Mouse (Mus musculus) layer of hippocampus, adult 6 months (tissue): ENCODE data around the gene Tmem160. TPM values are rescaled to one million over a fixed set of nuclear protein-coding genes. Genes with fewer than 3 reads are reported as not detected.

Source experiments
- long read RNA-seq, 2 experiments: library from polyadenylated mRNA; unstranded; transcript quantifications; one replicate each; pipeline ENCODE4 v2.0.0; 2019 to 2020
- polyA plus RNA-seq: library from polyadenylated mRNA; unstranded; fragments of <200 nt; fragmentation: Nextera tagmentation; gene quantifications from 2 replicates; pipeline ENCODE4 v1.2.3, GENCODE M21; 2021

Gene Tmem160
- polyA plus RNA-seq: 212 and 217 TPM in 2 replicates
- long read RNA-seq, experiment 1, transcript Tmem160-201 (3 exons, 815 nt): major isoform, 139 of 146 reads
- long read RNA-seq, experiment 1, partial matches to known transcripts: 4 of 146 reads
- long read RNA-seq, experiment 1, other reads (novel, unspliced or antisense): 1 of 146 reads
- long read RNA-seq, experiment 2, transcript Tmem160-201 (3 exons, 815 nt): major isoform, 26 of 32 reads
- long read RNA-seq, experiment 2, partial matches to known transcripts: 2 of 32 reads
- long read RNA-seq, experiment 2, other reads (novel, unspliced or antisense): 0 of 32 reads

GRCm38 (mm10) chr7:16452587-16453073 is at the start of gene Tmem160:
Gene Tmem160 (plus strand): TSS chr7:16452779.

GRCm38 (mm10) chr7:16477628-16478027 is 25.0 kb downstream of the Tmem160 start, which contains the start of gene Npas1:
Gene Npas1 (minus strand): TSS chr7:16477728.

Other genes with a start within 250 kb of the Tmem160 start
- gene Dhx34, start 230.7 kb upstream of the Tmem160 start, polyA plus RNA-seq: 4.8 and 5.4 TPM in 2 replicates
- 0.65 and 0.70 TPM in 2 replicates for gene C5ar2, start 208.6 kb upstream of the Tmem160 start, polyA plus RNA-seq
- gene C5ar1, start 193.2 kb upstream of the Tmem160 start, polyA plus RNA-seq: 1.2 and 1.5 TPM in 2 replicates
- 31.3 and 36.8 TPM in 2 replicates for gene Inafm1, start 179.2 kb upstream of the Tmem160 start, polyA plus RNA-seq
- gene Ccdc9, start 166.0 kb upstream of the Tmem160 start, polyA plus RNA-seq: 4.6 and 6.0 TPM in 2 replicates
- 2.5 and 3.9 TPM in 2 replicates for gene Bbc3, start 144.4 kb upstream of the Tmem160 start, polyA plus RNA-seq
- 142 and 146 TPM in 2 replicates for gene Sae1, start 65.0 kb upstream of the Tmem160 start, polyA plus RNA-seq
- 3.7 and 4.5 TPM in 2 replicates for gene Zc3h4, start 51.9 kb upstream of the Tmem160 start, polyA plus RNA-seq
- 10.2 and 11.5 TPM in 2 replicates for gene Npas1, start 24.9 kb downstream of the Tmem160 start, polyA plus RNA-seq
- gene Arhgap35, start 162.2 kb downstream of the Tmem160 start, polyA plus RNA-seq: 11.8 and 13.4 TPM in 2 replicates
- 0.13 TPM in 1 of 2 replicates, not detected in the other for gene Ceacam15, start 222.9 kb downstream of the Tmem160 start, polyA plus RNA-seq